Mouse (Mus musculus) left cerebral cortex, postnatal 36 days (tissue): ENCODE data around the gene Hk2. TPM values are rescaled to one million over a fixed set of nuclear protein-coding genes. Genes with fewer than 3 reads are reported as not detected.

Experiments
- DNase-seq, 2 experiments: peaks; one replicate each; pipeline ENCODE4 v3.0.0; 2021 to 2022; ENCODE audit warnings: low spot score in 2 of 2, mixed read lengths in 1 of 2
- intact Hi-C: fragments of 180-260 bp; cut with DNase I; formaldehyde crosslinking; loops from one replicate; pipeline ENCODE4 v1.15.1; 2025
- total RNA-seq, 2 experiments: library from RNA; stranded (reverse); gene quantifications; 2 replicates each; pipeline ENCODE4 v1.2.3; 2021

The Hk2 gene
- total RNA-seq, 2 experiments from 2014 or later: 3.2 to 5.6 TPM

GRCm38 (mm10) chr6:82748106-82748672, 26.1 kb downstream of the Hk2 start:
- DNase-seq: no peak
- intact Hi-C loops: no loop called here

- no peak for DNase-seq
- intact Hi-C loops: no loop called here
Measured at GRCm38 (mm10) chr6:82747085-82747484, 27.2 kb downstream of the Hk2 start.

- intact Hi-C loops: loop anchor here (5.0 kb wide), 2 partner anchors 138 to 228 kb away; no protein-coding TSS in a partner anchor
- no peak for DNase-seq
Measured at GRCm38 (mm10) chr6:82744553-82744952, 29.7 kb downstream of the Hk2 start.

- DNase-seq: no peak
- intact Hi-C loops: loop anchor here (5.0 kb wide), 2 partner anchors 141 to 231 kb away; no protein-coding TSS in a partner anchor
Measured at GRCm38 (mm10) chr6:82741518-82741880, 32.8 kb downstream of the Hk2 start.

- intact Hi-C loops: loop anchor here (5.0 kb wide), 2 partner anchors 141 to 231 kb away; no protein-coding TSS in a partner anchor
- DNase-seq: no peak
Measured at GRCm38 (mm10) chr6:82740868-82741517, 33.3 kb downstream of the Hk2 start.

- DNase-seq: peak; percentile 14 to 33
- intact Hi-C loops: loop anchor here (5.0 kb wide), 2 partner anchors 142 to 232 kb away; no protein-coding TSS in a partner anchor
Measured at GRCm38 (mm10) chr6:82740269-82740668, 34.0 kb downstream of the Hk2 start.

- DNase-seq: no peak
- intact Hi-C loops: no loop called here
Measured at GRCm38 (mm10) chr6:82737634-82738540, 36.4 kb downstream of the Hk2 start.

- peak in 1 of 2 experiments; percentile 18 for DNase-seq
- intact Hi-C loops: no loop called here
Measured at GRCm38 (mm10) chr6:82736626-82737600, 37.3 kb downstream of the Hk2 start.

- no peak for DNase-seq
- intact Hi-C loops: no loop called here
Measured at GRCm38 (mm10) chr6:82735347-82735746, 38.9 kb downstream of the Hk2 start.

- intact Hi-C loops: no loop called here
- no peak for DNase-seq
Measured at GRCm38 (mm10) chr6:82728635-82729034, 45.6 kb downstream of the Hk2 start.

GRCm38 (mm10) chr6:82727206-82727605, 47.0 kb downstream of the Hk2 start:
- no peak for DNase-seq
- intact Hi-C loops: no loop called here

- intact Hi-C loops: no loop called here
- no peak for DNase-seq
Measured at GRCm38 (mm10) chr6:82723321-82723720, 50.9 kb downstream of the Hk2 start.

GRCm38 (mm10) chr6:82716126-82716525, 58.1 kb downstream of the Hk2 start:
- DNase-seq: no peak
- intact Hi-C loops: no loop called here

GRCm38 (mm10) chr6:82715653-82716052, 58.6 kb downstream of the Hk2 start:
- no peak for DNase-seq
- intact Hi-C loops: no loop called here

GRCm38 (mm10) chr6:82715253-82715652, 59.0 kb downstream of the Hk2 start:
- no peak for DNase-seq
- intact Hi-C loops: no loop called here

GRCm38 (mm10) chr6:82714841-82715240, 59.4 kb downstream of the Hk2 start:
- intact Hi-C loops: no loop called here

GRCm38 (mm10) chr6:82714243-82714642, 60.0 kb downstream of the Hk2 start:
- DNase-seq: peak; percentile 50 to 57
- intact Hi-C loops: no loop called here

More at GRCm38 (mm10) chr6:82714841-82715240, 59.4 kb downstream of the Hk2 start:
- DNase-seq: no peak

- no peak for DNase-seq
- intact Hi-C loops: loop anchor here (10.0 kb wide), 1 partner anchor 413 kb away; no protein-coding TSS in a partner anchor
Measured at GRCm38 (mm10) chr6:82707742-82708141, 66.5 kb downstream of the Hk2 start.

GRCm38 (mm10) chr6:82707241-82707640, 67.0 kb downstream of the Hk2 start:
- intact Hi-C loops: loop anchor here (10.0 kb wide), 1 partner anchor 412 kb away; no protein-coding TSS in a partner anchor
- DNase-seq: no peak
